Mouse (Mus musculus): ENCODE measurements around the gene Gm21830.
"Not testable (repeated sequence)": the region's sequence is repeated elsewhere in the genome, so short reads cannot be mapped to it uniquely, and the experiment has no call there.

The Gm21830 gene

GRCm38 (mm10) chr2:67413425-67413824 is at the start of gene Gm21830:
Gene Gm21830, plus strand, starts transcription at chr2:67413725.
- DNase-seq (ENCODE audit: low spot score), result not testable (repeated sequence)

DNA sequence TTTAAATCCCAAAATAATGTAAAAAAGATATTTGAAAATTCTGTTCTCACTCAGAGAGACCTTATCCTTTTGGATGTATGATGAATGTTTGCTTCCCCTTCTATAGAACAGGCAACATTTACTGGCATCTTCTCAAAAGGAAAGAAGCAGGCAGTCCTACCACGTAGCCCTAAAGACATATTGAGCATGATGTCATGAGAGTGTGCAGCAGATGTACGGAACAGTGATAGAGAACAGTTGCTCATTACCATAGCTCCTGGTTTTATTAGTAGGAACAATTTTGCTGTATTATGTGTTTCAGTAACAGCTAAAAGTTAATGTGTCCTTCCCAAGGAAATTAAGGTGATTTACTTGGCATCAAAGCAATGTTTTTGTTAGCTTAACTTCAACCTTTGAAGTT is 49.0 kb upstream of the Gm21830 start:
- no peak for DNase-seq (ENCODE audit: low spot score)

DNA sequence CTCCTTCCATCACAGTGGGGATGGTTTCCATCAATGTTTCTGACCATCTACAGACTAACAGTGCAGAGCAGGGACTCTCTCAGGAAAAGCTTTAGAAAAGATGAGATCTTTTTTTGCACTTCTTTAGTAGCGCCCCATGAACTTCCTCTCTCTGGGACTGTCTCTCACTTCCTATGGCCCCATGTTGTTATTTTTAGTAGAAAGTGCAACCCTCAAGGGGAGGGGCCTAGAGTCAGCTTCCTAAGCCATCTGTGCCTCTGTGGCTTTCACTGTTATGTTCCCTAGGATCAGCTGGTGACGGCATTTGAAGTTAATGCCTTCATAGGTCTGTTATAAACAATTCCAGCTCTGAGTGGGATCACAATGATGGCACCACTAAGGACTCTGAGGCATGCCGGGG is 35.0 kb upstream of the Gm21830 start:
- no peak for DNase-seq (ENCODE audit: low spot score)

DNA sequence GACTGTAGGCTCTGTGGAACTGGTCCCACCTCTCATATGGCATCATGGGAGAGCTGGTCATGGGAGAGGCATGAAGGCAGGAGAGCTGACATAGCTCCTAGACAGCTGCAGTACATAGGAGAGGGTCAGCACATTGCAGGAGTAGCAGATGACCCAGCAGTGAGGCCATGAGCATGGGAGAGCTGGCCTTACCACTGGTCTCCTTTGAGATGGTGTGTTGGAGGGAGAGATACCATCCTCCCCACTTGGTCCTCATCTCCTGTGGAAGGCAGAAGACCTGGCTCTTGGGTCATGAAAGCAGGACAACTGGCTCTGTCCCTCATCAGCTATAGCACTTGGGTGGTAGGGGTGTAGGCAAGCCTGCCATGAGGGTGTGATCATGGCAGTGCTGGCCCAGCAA is 7.3 kb downstream of the Gm21830 start:
- DNase-seq (ENCODE audit: low spot score), result no peak

GRCm38 (mm10) chr2:67422799-67423198 is 9.3 kb downstream of the Gm21830 start:
- no peak for DNase-seq (ENCODE audit: low spot score)

DNA sequence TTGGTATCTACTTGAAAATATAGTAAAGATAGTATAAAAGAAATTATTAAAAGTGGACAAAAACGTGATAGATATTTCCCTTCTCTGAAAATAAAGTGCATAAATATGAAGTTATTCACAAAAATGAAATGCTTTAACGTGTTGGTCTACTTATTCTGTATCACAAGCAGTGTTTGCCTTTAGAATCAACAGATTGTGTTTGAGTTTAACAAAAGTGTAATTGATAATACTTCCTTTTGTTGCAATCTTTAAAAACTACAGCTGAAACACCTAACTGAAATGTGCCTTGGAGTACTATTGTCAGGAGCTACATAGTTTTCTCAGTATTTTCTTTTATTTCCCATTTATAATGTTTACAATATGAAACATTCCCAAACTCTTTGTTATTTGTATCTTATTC is 19.6 kb downstream of the Gm21830 start, which contains the start of gene Gm26727:
TSS of gene Gm26727 (minus strand) at position 101 of the 400 bp plus-strand sequence.
- DNase-seq (ENCODE audit: low spot score), result no peak

- DNase-seq (ENCODE audit: low spot score), result no peak
These were observed 24.8 kb downstream of the Gm21830 start for GRCm38 (mm10) chr2:67438309-67438708.

DNA sequence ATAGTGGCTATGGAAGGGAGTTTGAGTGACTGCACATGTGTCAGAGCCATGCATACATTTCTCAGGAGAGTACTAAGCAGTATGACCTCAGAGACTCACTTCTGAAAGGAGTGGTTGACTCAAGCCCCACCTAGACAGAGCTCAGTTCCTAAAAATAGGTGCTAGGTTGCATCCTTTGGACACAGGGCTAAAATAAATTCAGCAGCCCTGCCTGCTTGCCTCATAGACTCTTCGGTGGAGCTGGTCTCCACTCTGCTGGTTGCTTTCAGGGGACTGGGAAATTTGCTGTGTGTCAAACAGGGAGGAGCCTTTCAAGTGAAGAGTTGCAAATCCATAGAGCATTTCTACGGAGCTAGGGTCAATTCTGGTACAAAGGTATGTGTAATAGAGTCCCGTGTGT is 32.3 kb downstream of the Gm21830 start, which contains the start of gene Xirp2:
TSS of gene Xirp2 (plus strand) at position 223 of the 400 bp plus-strand sequence.
- DNase-seq (ENCODE audit: low spot score), result no peak

- DNase-seq (ENCODE audit: low spot score), result no peak
These were observed 33.2 kb downstream of the Gm21830 start for GRCm38 (mm10) chr2:67446772-67447171.

- no peak for DNase-seq (ENCODE audit: low spot score)
These were observed 33.7 kb downstream of the Gm21830 start for GRCm38 (mm10) chr2:67447206-67447605.

DNA sequence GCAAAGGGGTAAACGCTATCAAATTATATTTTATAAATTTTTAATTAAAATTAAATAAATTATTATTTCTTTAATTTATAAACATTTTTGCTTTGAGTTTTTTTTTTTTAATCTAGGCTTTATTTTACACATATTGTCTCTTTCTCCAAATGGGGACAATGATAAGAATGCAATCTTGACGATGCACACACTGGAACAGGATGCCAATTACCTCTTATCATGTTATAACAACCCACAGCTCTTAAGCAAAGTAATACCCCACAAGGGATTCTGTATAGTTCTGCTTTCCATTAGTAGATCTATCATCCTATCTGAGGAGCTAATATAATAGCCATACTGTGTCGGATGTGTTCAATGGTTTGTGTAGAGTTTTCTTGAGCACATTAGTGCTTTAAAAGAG is 47.3 kb downstream of the Gm21830 start:
- DNase-seq (ENCODE audit: low spot score), result no peak

GRCm38 (mm10) chr2:67467036-67467435 is 53.5 kb downstream of the Gm21830 start:
- DNase-seq (ENCODE audit: low spot score), result no peak

DNA sequence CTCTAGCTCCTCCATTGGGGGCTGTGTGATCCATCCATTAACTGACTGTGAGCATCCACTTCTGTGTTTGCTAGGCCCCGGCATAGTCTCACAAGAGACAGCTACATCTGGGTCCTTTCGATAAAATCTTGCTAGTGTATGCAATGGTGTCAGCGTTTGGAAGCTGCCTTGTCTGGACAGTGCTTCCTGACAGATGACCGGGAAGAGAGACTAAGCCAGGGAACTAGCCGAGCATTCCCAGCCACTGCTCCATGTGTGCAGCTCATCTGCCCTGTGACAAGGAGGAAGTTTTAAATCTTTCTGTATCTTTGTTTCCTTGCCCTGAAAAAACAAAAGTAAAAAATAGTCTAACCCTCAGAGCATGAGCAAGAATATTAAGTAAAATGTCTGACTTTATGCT is 56.5 kb downstream of the Gm21830 start:
- not testable (repeated sequence) for DNase-seq (ENCODE audit: low spot score)

DNA sequence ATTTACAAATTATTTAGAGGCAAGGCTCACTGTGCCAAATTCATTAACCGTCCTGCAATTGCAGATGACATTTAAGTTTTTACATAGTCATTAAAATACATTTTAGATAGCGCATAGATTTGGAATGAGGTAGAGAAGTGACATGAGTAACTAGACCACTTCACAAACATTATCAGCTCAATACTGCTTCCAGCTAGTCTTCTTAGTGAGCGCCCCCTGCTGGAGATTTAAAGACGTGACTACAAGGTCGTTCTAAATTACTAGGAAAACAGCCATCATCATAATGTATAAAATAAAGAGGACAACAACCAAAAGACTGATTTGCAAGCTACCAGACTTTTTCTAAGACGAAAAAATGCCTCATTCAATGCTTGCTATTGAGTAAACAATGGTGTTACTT is 64.2 kb downstream of the Gm21830 start:
- no peak for DNase-seq (ENCODE audit: low spot score)

DNA sequence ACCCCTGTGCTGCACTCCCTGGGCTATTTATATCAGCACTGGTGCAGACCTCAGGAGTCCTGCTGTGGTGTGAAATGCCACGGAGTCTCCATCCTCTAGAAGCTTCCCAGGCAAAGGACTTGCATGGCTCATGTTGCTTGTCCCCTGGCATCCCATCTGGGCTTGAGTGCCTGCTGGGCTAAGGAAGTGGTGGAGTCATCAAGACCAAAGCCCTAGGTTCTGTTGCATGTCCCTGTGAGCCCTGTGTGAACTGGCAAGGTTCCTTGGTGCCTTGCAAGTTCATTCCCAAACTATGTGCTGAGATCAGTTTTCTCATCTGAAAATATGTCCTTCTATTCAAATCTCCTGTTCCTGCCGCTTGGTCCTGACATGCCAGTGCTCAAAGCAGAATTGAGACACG is 67.5 kb downstream of the Gm21830 start:
- no peak for DNase-seq (ENCODE audit: low spot score)
